Mouse (Mus musculus) MEL (cell line): Measurements from ENCODE around the gene Aff3. TPM values are rescaled to one million over a fixed set of nuclear protein-coding genes. Genes with fewer than 3 reads are reported as not detected.

Experiments
- DNase-seq: peaks from one replicate; pipeline ENCODE4 v3.0.0; 2011; ENCODE audit warnings: low read depth, low spot score
- H3K27ac ChIP-seq: 2 replicates; pipeline ENCODE4 v1.5.1; 2012; ENCODE audit warnings: low read depth, mild to moderate bottlenecking, control low read depth, low read length, moderate library complexity; ENCODE audit not compliant: control insufficient read depth
- H3K27me3 ChIP-seq, 2 experiments: fragments of 150-350 bp in 1 of 2; sonication (generic) in 1 of 2; 2 replicates each; pipeline ENCODE4 v1.6.1; 2012; ENCODE audit warnings: low read length in 2 of 2, mild to moderate bottlenecking in 2 of 2, improper control_type of control experiment in 1 of 2, moderate library complexity in 1 of 2; ENCODE audit not compliant: insufficient read depth in 2 of 2, control insufficient read depth in 1 of 2
- H3K36me3 ChIP-seq, 2 experiments: 2 replicates each; pipeline ENCODE4 v1.6.1; 2012 to 2014; ENCODE audit warnings: low read length in 2 of 2, improper control_type of control experiment in 1 of 2, inconsistent platforms in 1 of 2, mild to moderate bottlenecking in 1 of 2; ENCODE audit not compliant: insufficient read depth in 2 of 2, control insufficient read depth in 1 of 2
- H3K4me1 ChIP-seq, 2 experiments: fragments of 150-350 bp in 1 of 2; sonication (generic) in 1 of 2; 2 replicates each; pipeline ENCODE4 v1.6.1; 2012; ENCODE audit warnings: low read length in 2 of 2, improper control_type of control experiment in 1 of 2, mild to moderate bottlenecking in 1 of 2; ENCODE audit not compliant: insufficient read depth in 2 of 2, control insufficient read depth in 1 of 2
- H3K4me3 ChIP-seq, 2 experiments: fragments of 150-350 bp in 1 of 2; sonication (generic) in 1 of 2; 2 replicates each; pipeline ENCODE4 v1.5.1; 2012; ENCODE audit warnings: low read depth in 2 of 2, low read length in 2 of 2, mild to moderate bottlenecking in 2 of 2, moderate library complexity in 2 of 2, control low read depth in 1 of 2, improper control_type of control experiment in 1 of 2; ENCODE audit not compliant: control insufficient read depth in 1 of 2, insufficient read depth in 1 of 2
- H3K79me2 ChIP-seq: 2 replicates; pipeline ENCODE4 v1.6.1; 2012; ENCODE audit warnings: mild to moderate bottlenecking, low read length, moderate library complexity; ENCODE audit not compliant: control insufficient read depth, poor library complexity, insufficient read depth
- H3K9ac ChIP-seq: 2 replicates; pipeline ENCODE4 v1.6.1; 2012; ENCODE audit warnings: low read depth, mild to moderate bottlenecking, control low read depth, low read length, moderate library complexity; ENCODE audit not compliant: control insufficient read depth, poor library complexity, severe bottlenecking
- H3K9me3 ChIP-seq: fragments of 150-350 bp; sonication (generic); replicated peaks from 2 replicates; pipeline ENCODE4 v1.6.1; 2012; ENCODE audit warnings: mild to moderate bottlenecking, low read length, improper control_type of control experiment, moderate library complexity; ENCODE audit not compliant: insufficient read depth
- BHLHE40 ChIP-seq: IDR thresholded peaks from 2 replicates; pipeline ENCODE4 v1.6.1; 2012; ENCODE audit warnings: low read depth, mild to moderate bottlenecking, inconsistent platforms, low read length, improper control_type of control experiment, borderline replicate concordance
- CHD1 ChIP-seq: IDR thresholded peaks from 2 replicates; pipeline ENCODE4 v1.6.1; 2012; ENCODE audit warnings: low read depth, mild to moderate bottlenecking, inconsistent platforms, low read length, improper control_type of control experiment
- CHD2 ChIP-seq: IDR thresholded peaks from 2 replicates; pipeline ENCODE4 v1.6.1; 2011; ENCODE audit warnings: low read length, improper control_type of control experiment
- CTCF ChIP-seq, 3 experiments: IDR thresholded peaks in 2 of 3; conservative IDR thresholded peaks in 1 of 3; 2 replicates each; pipeline ENCODE4 v1.5.1; 2011 to 2012; ENCODE audit warnings: low read length in 3 of 3, low read depth in 2 of 3, mild to moderate bottlenecking in 2 of 3, improper control_type of control experiment in 1 of 3, inconsistent platforms in 1 of 3, mixed read lengths in 1 of 3, moderate library complexity in 1 of 3; ENCODE audit not compliant: control insufficient read depth in 1 of 3, insufficient read depth in 1 of 3, poor library complexity in 1 of 3, severe bottlenecking in 1 of 3
- E2F4 ChIP-seq: IDR thresholded peaks from 2 replicates; pipeline ENCODE4 v1.6.1; 2011; ENCODE audit warnings: low read depth, low read length, improper control_type of control experiment, borderline replicate concordance
- ELF1 ChIP-seq: IDR thresholded peaks from 2 replicates; pipeline ENCODE4 v1.6.1; 2014; ENCODE audit warnings: low read depth, mild to moderate bottlenecking, inconsistent platforms, low read length, improper control_type of control experiment, moderate library complexity
- EP300 ChIP-seq, 2 experiments: IDR thresholded peaks; 2 replicates each; pipeline ENCODE4 v1.6.1; 2011; ENCODE audit warnings: improper control_type of control experiment in 2 of 2, low read length in 2 of 2, low read depth in 1 of 2, mild to moderate bottlenecking in 1 of 2
- GATA1 ChIP-seq: IDR thresholded peaks from 2 replicates; pipeline ENCODE4 v1.6.1; 2011; ENCODE audit warnings: low read depth, low read length, improper control_type of control experiment
- HCFC1 ChIP-seq: IDR thresholded peaks from 2 replicates; pipeline ENCODE4 v1.6.1; 2012; ENCODE audit warnings: low read depth, mild to moderate bottlenecking, inconsistent platforms, low read length, improper control_type of control experiment, moderate library complexity
- MEF2A ChIP-seq: IDR thresholded peaks from 2 replicates; pipeline ENCODE4 v1.6.1; 2014; ENCODE audit warnings: low read depth, mild to moderate bottlenecking, inconsistent platforms, low read length, improper control_type of control experiment; ENCODE audit not compliant: poor library complexity, insufficient replicate concordance, severe bottlenecking; ENCODE audit errors: extremely low read depth
- MXI1 ChIP-seq: IDR thresholded peaks from 2 replicates; pipeline ENCODE4 v1.6.1; 2011; ENCODE audit warnings: mild to moderate bottlenecking, low read depth, low read length, improper control_type of control experiment
- MYB ChIP-seq: IDR thresholded peaks from 2 replicates; pipeline ENCODE4 v1.6.1; 2011; ENCODE audit warnings: mild to moderate bottlenecking, low read depth, low read length, improper control_type of control experiment
- MYC ChIP-seq: IDR thresholded peaks from 2 replicates; pipeline ENCODE4 v1.6.1; 2011; ENCODE audit warnings: low read depth, mild to moderate bottlenecking, low read length, improper control_type of control experiment, moderate library complexity
- NRF1 ChIP-seq: IDR thresholded peaks from 2 replicates; pipeline ENCODE4 v1.6.1; 2014; ENCODE audit warnings: low read depth, mild to moderate bottlenecking, inconsistent platforms, low read length, improper control_type of control experiment, moderate library complexity; ENCODE audit not compliant: poor library complexity, insufficient read depth, severe bottlenecking
- POLR2AphosphoS2 ChIP-seq: IDR thresholded peaks from 2 replicates; pipeline ENCODE4 v1.6.1; 2011; ENCODE audit warnings: low read length, improper control_type of control experiment
- RAD21 ChIP-seq: IDR thresholded peaks from 2 replicates; pipeline ENCODE4 v1.6.1; 2011; ENCODE audit warnings: mild to moderate bottlenecking, low read depth, low read length, improper control_type of control experiment
- SIN3A ChIP-seq: IDR thresholded peaks from 2 replicates; pipeline ENCODE4 v1.6.1; 2012; ENCODE audit warnings: low read length, improper control_type of control experiment, inconsistent platforms
- SMC3 ChIP-seq: IDR thresholded peaks from 2 replicates; pipeline ENCODE4 v1.6.1; 2011; ENCODE audit warnings: low read depth, low read length, improper control_type of control experiment
- TAL1 ChIP-seq: IDR thresholded peaks from 2 replicates; pipeline ENCODE4 v1.6.1; 2012; ENCODE audit warnings: mild to moderate bottlenecking, inconsistent platforms, low read length, moderate library complexity, mixed read lengths
- UBTF ChIP-seq: IDR thresholded peaks from 2 replicates; pipeline ENCODE4 v1.6.1; 2012; ENCODE audit warnings: low read depth, mild to moderate bottlenecking, inconsistent platforms, low read length, improper control_type of control experiment, moderate library complexity, borderline replicate concordance; ENCODE audit not compliant: insufficient read depth
- USF2 ChIP-seq, 2 experiments: IDR thresholded peaks; 2 replicates each; pipeline ENCODE4 v1.6.1; 2011 to 2012; ENCODE audit warnings: improper control_type of control experiment in 2 of 2, low read length in 2 of 2, borderline replicate concordance in 1 of 2, inconsistent platforms in 1 of 2, low read depth in 1 of 2, mild to moderate bottlenecking in 1 of 2; ENCODE audit not compliant: insufficient read depth in 1 of 2
- ZC3H11A ChIP-seq: IDR thresholded peaks from 2 replicates; pipeline ENCODE4 v1.6.1; 2012; ENCODE audit warnings: low read depth, mild to moderate bottlenecking, inconsistent platforms, low read length, improper control_type of control experiment
- ZKSCAN1 ChIP-seq: IDR thresholded peaks from 2 replicates; pipeline ENCODE4 v1.6.1; 2012; ENCODE audit warnings: low read depth, mild to moderate bottlenecking, inconsistent platforms, low read length, improper control_type of control experiment, moderate library complexity
- ZNF384 ChIP-seq: IDR thresholded peaks from 2 replicates; pipeline ENCODE4 v1.6.1; 2012; ENCODE audit warnings: low read depth, mild to moderate bottlenecking, inconsistent platforms, low read length, improper control_type of control experiment
- polyA plus RNA-seq, 2 experiments: library from polyadenylated mRNA; stranded (reverse) in 1 of 2; unstranded in 1 of 2; fragments of >175 nt in 1 of 2; fragments of >200 nt in 1 of 2; gene quantifications; 2 replicates each; pipeline versions ENCODE4 v1.2.1 to v1.2.4; 2012; ENCODE audit warnings: low replicate concordance in 2 of 2, low read depth in 1 of 2; ENCODE audit not compliant: insufficient read length in 2 of 2, insufficient read depth in 1 of 2, missing spikeins in 1 of 2
- total RNA-seq: library from RNA; depleted of rRNA; stranded (reverse); fragments of 300-350 nt; gene quantifications from 2 replicates; pipeline ENCODE4 v1.2.3, GENCODE M21; 2012

Aff3 gene
- total and polyA plus RNA-seq, 3 experiments: 18.5 to 41.1 (median 25.4) TPM

GRCm38 (mm10) chr1:38580572-38580971 is 84.2 kb downstream of the Aff3 start:
- no peaks in the 10 kb centered on the region for H3K9me3 ChIP-seq
- DNase-seq: no peak
- no peak overlapping the region for H3K4me3 ChIP-seq
- H3K27me3 ChIP-seq: no peaks in the 10 kb centered on the region
- H3K9ac ChIP-seq: no peak overlapping the region
- H3K4me1 ChIP-seq: no peaks in the 10 kb centered on the region
- no peak overlapping the region for H3K27ac ChIP-seq
- peaks cover 0 to 4% of the 10 kb centered on the region in 2 experiments; a peak in 2 of 4 replicates for H3K36me3 ChIP-seq
- 0 out of 2 replicates have a peak, but pooled peaks cover 1% of the 10 kb centered on the region for H3K79me2 ChIP-seq
- TF ChIP-seq SMC3: no peak
- TF ChIP-seq USF2 (IDR thresholded peaks at IDR 0.05; ENCODE audit: borderline replicate concordance in 1 of 2, insufficient read depth in 1 of 2, low read depth in 1 of 2, low read length in 2 of 2): no peak
- TF ChIP-seq TAL1: no peak
- TF ChIP-seq BHLHE40: no peak
- TF ChIP-seq MYB: no peak
- TF ChIP-seq ELF1: no peak
- no peak for TF ChIP-seq POLR2AphosphoS2
- TF ChIP-seq GATA1: no peak
- no peak for TF ChIP-seq CHD2

- no peak overlapping the region for H3K27ac ChIP-seq
- no peaks in the 10 kb centered on the region for H3K27me3 ChIP-seq
- no peaks in the 10 kb centered on the region for H3K4me1 ChIP-seq
- H3K79me2 ChIP-seq: 0 out of 2 replicates have a peak, but pooled peaks cover 1% of the 10 kb centered on the region
- DNase-seq: no peak
- TF ChIP-seq ZKSCAN1 (no peak), NRF1 (no peak), MXI1 (no peak), MYC (no peak), HCFC1 (no peak), ZNF384 (no peak), TAL1 (no peak), RAD21 (no peak), SIN3A (no peak), E2F4 (no peak), CTCF (IDR thresholded peaks at IDR 0.05 in 2 of 3, conservative IDR thresholded peaks at IDR 0.05 in 1 of 3; ENCODE audit: control insufficient read depth in 1 of 3, insufficient read depth in 1 of 3, low read depth in 2 of 3, low read length in 3 of 3, poor library complexity in 1 of 3, severe bottlenecking in 1 of 3) (no peak), UBTF (no peak), CHD1 (no peak), MEF2A (no peak), EP300 (IDR thresholded peaks at IDR 0.05; ENCODE audit: low read depth in 1 of 2, low read length in 2 of 2) (no peak), ZC3H11A (no peak), POLR2AphosphoS2 (no peak)
- H3K9me3 ChIP-seq: no peaks in the 10 kb centered on the region
- no peak overlapping the region for H3K4me3 ChIP-seq
- H3K36me3 ChIP-seq: peaks cover 0 to 4% of the 10 kb centered on the region in 2 experiments; a peak in 1 of 4 replicates
- H3K9ac ChIP-seq: no peak overlapping the region
Measured at GRCm38 (mm10) chr1:38578339-38578738, 86.4 kb downstream of the Aff3 start.
